Mouse (Mus musculus) B cell, adult 67 days (primary cell): ENCODE measurements around the gene Gm49393. TPM values are rescaled to one million over a fixed set of nuclear protein-coding genes. Genes with fewer than 3 reads are reported as not detected.

Experiments
- total RNA-seq, 2 experiments: library from RNA; stranded (reverse); gene quantifications; 4 replicates each; pipeline ENCODE4 v1.2.4; 2023

Gm49393 gene
- not detected for total RNA-seq

GRCm38 (mm10) chr13:60935490-60935889 is at the start of gene Gm49393:
TSS of gene Gm49393 (minus strand) at chr13:60935590.

GRCm38 (mm10) chr13:60941884-60942283 is 6.5 kb upstream of the Gm49393 start, which contains the start of gene Tpbpa:
TSS of gene Tpbpa (minus strand) at chr13:60941984.

GRCm38 (mm10) chr13:60936500-60936901 is 1.1 kb upstream of the Gm49393 start, which contains the start of the genes Gm49391 and Ctla2a:
TSS of gene Gm49391 (minus strand) at chr13:60936571.
TSS of gene Ctla2a (minus strand) at chr13:60936625.

GRCm38 (mm10) chr13:60904780-60905179 is 30.6 kb downstream of the Gm49393 start, which contains the start of gene Tpbpb:
TSS of gene Tpbpb (minus strand) at chr13:60904880.

GRCm38 (mm10) chr13:60897328-60897727 is 38.1 kb downstream of the Gm49393 start, which contains the start of gene Ctla2b:
TSS of gene Ctla2b (minus strand) at chr13:60897447.

GRCm38 (mm10) chr13:60896794-60897193 is 38.6 kb downstream of the Gm49393 start, which contains the start of gene Gm49392:
TSS of gene Gm49392 (minus strand) at chr13:60896894.

GRCm38 (mm10) chr13:60864281-60864680 is 71.1 kb downstream of the Gm49393 start, which contains the start of gene 4930486L24Rik:
TSS of gene 4930486L24Rik (minus strand) at chr13:60864475.

Other genes starting within 250 kb of the Gm49393 start
- gene BC051665, start 149.2 kb downstream of the Gm49393 start, total RNA-seq: not detected
- gene Ctsll3, start 132.7 kb downstream of the Gm49393 start, total RNA-seq: not detected
- gene 4930486L24Rik, start 71.1 kb downstream of the Gm49393 start, total RNA-seq: not detected
- gene Gm49392, start 38.7 kb downstream of the Gm49393 start, total RNA-seq: not detected
- 1 to 10 TPM in 1 of 2 experiments, under 1 TPM in 1; 0.93 to 1.0 TPM for gene Ctla2b, start 38.1 kb downstream of the Gm49393 start, total RNA-seq
- not detected for gene Tpbpb, start 30.7 kb downstream of the Gm49393 start, total RNA-seq
- gene Gm49391, start 981 bp upstream of the Gm49393 start, total RNA-seq: not detected
- 1 to 10 TPM in 1 of 2 experiments, not detected in 1; 1.9 TPM for gene Ctla2a, start 1.0 kb upstream of the Gm49393 start, total RNA-seq
- not detected for gene Tpbpa, start 6.4 kb upstream of the Gm49393 start, total RNA-seq
- not detected for gene Ctsj, start 70.4 kb upstream of the Gm49393 start, total RNA-seq
- gene Ctsq, start 105.0 kb upstream of the Gm49393 start, total RNA-seq: not detected
- not detected for gene Ctsr, start 228.7 kb upstream of the Gm49393 start, total RNA-seq